Mouse (Mus musculus) effector memory CD4-positive, alpha-beta T cell, adult 5 months (primary cell): ENCODE results near the gene Gm8265. TPM values are rescaled to one million over a fixed set of nuclear protein-coding genes. Genes with fewer than 3 reads are reported as not detected.

Experiments
- polyA plus RNA-seq: library from polyadenylated mRNA; unstranded; fragments of 100-300 nt; shearing (Covaris generic); gene quantifications from one replicate; pipeline ENCODE4 v1.2.1, GENCODE M21; 2017

Gm8265 gene
- polyA plus RNA-seq, result not detected

DNA sequence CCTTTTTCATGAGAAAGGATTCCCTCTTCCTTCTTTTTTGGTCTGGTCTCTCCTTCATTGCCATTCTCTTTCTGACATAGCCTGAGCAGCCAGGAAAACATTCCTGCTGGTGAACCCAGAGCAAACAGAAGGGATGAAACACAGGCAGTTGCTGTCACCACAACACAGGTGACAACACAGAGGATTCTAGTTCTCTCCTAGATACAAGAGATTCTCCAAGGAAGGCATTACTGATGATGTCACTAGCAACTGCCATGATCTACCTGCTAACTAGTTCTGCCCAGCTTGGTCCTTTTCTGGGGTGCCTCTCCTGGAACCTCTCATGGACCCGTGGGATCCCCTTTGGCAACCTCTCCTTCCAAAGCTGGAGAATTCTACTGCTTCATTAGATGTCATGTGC, at the start of gene Gm8265:
Gene Gm8265 (minus strand): TSS at position 101 of the 400 bp plus-strand sequence.

Other genes with a start within 250 kb of the Gm8265 start
- gene Gm3500, start 244.0 kb downstream of the Gm8265 start, polyA plus RNA-seq, result not detected
- gene Gm3194, start 177.6 kb downstream of the Gm8265 start, polyA plus RNA-seq, result not detected
- not detected for gene Gm8246, start 155.2 kb downstream of the Gm8265 start, polyA plus RNA-seq
- gene Gm3187, start 148.8 kb downstream of the Gm8265 start, polyA plus RNA-seq, result not detected
- gene Gm3488, start 131.4 kb downstream of the Gm8265 start, polyA plus RNA-seq, result not detected
- gene Gm3532, start 94.5 kb downstream of the Gm8265 start, polyA plus RNA-seq, result not detected
- not detected for gene Gm9603, start 54.4 kb upstream of the Gm8265 start, polyA plus RNA-seq
- gene Gm3373, start 108.5 kb upstream of the Gm8265 start, polyA plus RNA-seq, result not detected
- not detected for gene Gm3383, start 175.0 kb upstream of the Gm8265 start, polyA plus RNA-seq
- not detected for gene Gm3424, start 197.3 kb upstream of the Gm8265 start, polyA plus RNA-seq
- gene Gm8237, start 247.4 kb upstream of the Gm8265 start, polyA plus RNA-seq, result not detected